Mouse (Mus musculus): Measurements from ENCODE around the gene Fam221a. TPM values are rescaled to one million over a fixed set of nuclear protein-coding genes. Genes with fewer than 3 reads are reported as not detected.

Fam221a gene
- polyA plus RNA-seq (2015; fragmentation: Nextera tagmentation; extraction: Ambion mirVana) = 3.8 and 4.7 TPM in 2 replicates

DNA sequence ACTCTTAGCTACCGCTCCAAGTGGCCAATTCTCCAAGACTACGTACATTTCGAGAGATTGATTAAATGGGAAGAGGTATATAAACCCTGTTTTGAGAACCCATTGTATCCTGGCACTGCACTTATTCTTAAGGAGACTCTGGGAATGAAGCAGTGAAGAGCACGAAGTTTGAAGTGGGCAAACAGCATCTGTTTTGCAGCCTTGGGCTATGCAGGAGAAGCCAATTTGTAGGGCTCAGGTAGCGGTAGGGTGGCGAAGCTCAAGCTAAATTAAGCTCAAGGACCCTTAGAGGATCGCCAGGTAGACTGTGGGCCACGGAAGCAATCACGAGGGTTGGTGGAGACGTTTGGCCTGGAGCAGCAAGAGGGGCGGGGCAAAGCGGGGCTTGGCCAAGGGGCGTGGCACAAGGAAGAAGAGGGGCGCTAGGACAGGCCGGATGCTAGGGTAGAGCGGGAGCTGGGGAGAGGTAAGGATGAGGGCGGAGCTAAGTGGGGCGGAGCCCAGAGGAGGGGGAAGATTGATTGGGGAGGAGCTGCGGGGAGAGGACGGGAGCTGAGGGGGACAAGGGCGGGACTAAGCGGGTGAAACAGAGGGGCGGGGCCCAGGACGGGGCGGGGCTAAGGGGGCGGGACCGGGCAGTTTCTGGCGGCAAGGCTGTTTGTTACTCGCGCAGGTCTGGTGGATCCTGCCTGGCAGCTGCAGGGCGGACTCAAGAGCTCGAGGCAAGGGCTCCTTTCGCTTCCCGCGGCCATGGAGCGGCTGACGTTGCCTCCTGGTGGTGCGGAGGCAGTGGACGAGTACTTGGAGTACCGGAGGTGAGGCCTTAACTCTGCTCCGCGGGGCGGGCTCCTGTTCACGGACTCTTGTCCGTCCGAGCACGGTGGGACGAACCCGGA is at the start of gene Fam221a:
Gene Fam221a, plus strand, starts transcription at position 581 of the 896 bp plus-strand sequence.

DNA sequence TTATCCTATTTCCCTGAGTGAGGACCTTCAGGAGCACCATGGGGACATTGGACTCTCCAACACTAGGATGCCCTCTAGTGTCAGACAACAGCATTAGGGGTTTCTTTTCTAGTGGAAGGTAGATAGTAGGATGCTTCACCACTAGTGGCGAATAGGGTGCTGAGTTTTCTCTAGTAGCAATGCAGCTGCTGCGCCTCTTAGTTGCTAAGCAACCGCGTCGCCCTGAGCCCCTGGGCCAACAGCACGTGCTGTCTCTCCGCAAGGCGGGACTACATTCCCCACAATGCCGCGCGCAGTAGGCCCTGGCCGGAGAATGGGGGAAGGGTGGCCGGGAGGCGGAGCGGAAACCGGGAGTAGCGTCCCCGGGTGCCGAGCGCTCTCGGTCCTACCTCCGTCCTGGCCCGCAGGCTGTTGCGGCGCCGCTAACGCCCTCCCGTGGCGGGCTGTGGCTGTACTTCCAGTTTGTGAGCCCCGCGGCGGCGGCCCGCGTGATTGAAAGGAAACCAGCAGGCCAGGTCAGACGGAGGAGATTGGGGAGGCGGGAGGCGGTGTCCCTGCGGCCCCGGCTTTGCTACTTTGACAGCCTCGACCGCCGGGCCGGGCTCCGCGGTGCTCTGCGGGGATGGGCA is 48.5 kb upstream of the Fam221a start, which contains the start of gene Ccdc126:
Gene Ccdc126, plus strand, starts transcription at position 309 of the 629 bp plus-strand sequence.

DNA sequence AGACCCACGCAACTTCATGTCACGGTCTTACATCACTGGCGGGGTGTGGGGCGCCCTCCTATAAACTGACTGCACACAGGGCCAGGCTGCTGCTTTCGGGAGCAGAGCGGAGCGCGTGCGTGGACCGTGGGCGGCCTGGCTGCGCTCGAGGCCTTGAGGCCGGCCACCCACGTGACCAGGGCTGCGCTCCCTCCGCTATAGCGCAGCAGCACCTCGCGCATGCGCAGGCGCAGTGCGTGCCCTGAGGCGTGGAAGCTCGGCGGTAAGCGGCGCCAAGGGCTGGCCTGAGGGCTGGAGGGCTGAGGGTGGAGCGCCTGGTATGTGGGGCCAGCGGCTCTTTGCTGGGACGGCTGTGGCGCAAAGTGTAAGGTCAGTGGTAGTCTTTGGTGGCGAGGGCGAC is 27.8 kb downstream of the Fam221a start, which contains the start of gene Stk31:
Gene Stk31, plus strand, starts transcription at position 289 of the 400 bp plus-strand sequence.

Other genes with a start within 250 kb of the Fam221a start
- gene Igf2bp3, start 152.8 kb upstream of the Fam221a start, polyA plus RNA-seq (2015; fragmentation: Nextera tagmentation; extraction: Ambion mirVana) = 9.1 and 11.4 TPM in 2 replicates
- gene Tra2a, start 103.7 kb upstream of the Fam221a start, polyA plus RNA-seq (2015; fragmentation: Nextera tagmentation; extraction: Ambion mirVana) = 45.6 and 53.0 TPM in 2 replicates
- 9.5 and 10.5 TPM in 2 replicates for gene Ccdc126, start 48.5 kb upstream of the Fam221a start, polyA plus RNA-seq (2015; fragmentation: Nextera tagmentation; extraction: Ambion mirVana)
- gene Stk31, start 27.9 kb downstream of the Fam221a start, polyA plus RNA-seq (2015; fragmentation: Nextera tagmentation; extraction: Ambion mirVana) = not detected in 2 replicates

Data from neural tube, postnatal 0 days (tissue).